Mouse (Mus musculus) forebrain, embryonic 10.5 days (tissue): ENCODE measurements around the gene Slc5a3. TPM values are rescaled to one million over a fixed set of nuclear protein-coding genes. Genes with fewer than 3 reads are reported as not detected.

Experiments used
- DNase-seq: peaks from one replicate; pipeline ENCODE4 v3.0.0-alpha.2; 2017; ENCODE audit warnings: low spot score; ENCODE audit errors: extremely low spot score
- H3K27ac ChIP-seq: fragments of 300-500 bp; sonication (generic); 2 replicates; pipeline ENCODE4 v1.5.1; 2016; ENCODE audit warnings: mild to moderate bottlenecking
- H3K27me3 ChIP-seq: fragments of 300-500 bp; sonication (generic); 2 replicates; pipeline ENCODE4 v1.6.1; 2016; ENCODE audit warnings: mild to moderate bottlenecking; ENCODE audit not compliant: poor library complexity, severe bottlenecking
- H3K36me3 ChIP-seq: fragments of 300-500 bp; sonication (generic); replicated peaks from 2 replicates; pipeline ENCODE4 v1.6.1; 2016; ENCODE audit warnings: mild to moderate bottlenecking, moderate library complexity
- H3K4me1 ChIP-seq: fragments of 300-500 bp; sonication (generic); 2 replicates; pipeline ENCODE4 v1.6.1; 2016
- H3K4me3 ChIP-seq: fragments of 300-500 bp; sonication (generic); 2 replicates; pipeline ENCODE4 v1.5.1; 2016; ENCODE audit warnings: mild to moderate bottlenecking, moderate library complexity
- H3K9me3 ChIP-seq: fragments of 300-500 bp; sonication (generic); 2 replicates; pipeline ENCODE4 v1.6.1; 2016; ENCODE audit warnings: mild to moderate bottlenecking, moderate library complexity
- WGBS: fragments of 180-500 bp; shearing (Covaris S2); methylation state at CpG from one replicate; pipeline ENCODE4 v1.1.7; 2016; 5-methylcytosine and 5-hydroxymethylcytosine counted together
- polyA plus RNA-seq: library from polyadenylated mRNA; unstranded; fragments of >200 nt; fragmentation: Nextera tagmentation; extraction: Ambion mirVana; gene quantifications from 2 replicates; pipeline ENCODE4 v1.2.1, GENCODE M21; 2016

Slc5a3 gene
- polyA plus RNA-seq, 1 experiment from 2014 or later, result 10.8 TPM

DNA sequence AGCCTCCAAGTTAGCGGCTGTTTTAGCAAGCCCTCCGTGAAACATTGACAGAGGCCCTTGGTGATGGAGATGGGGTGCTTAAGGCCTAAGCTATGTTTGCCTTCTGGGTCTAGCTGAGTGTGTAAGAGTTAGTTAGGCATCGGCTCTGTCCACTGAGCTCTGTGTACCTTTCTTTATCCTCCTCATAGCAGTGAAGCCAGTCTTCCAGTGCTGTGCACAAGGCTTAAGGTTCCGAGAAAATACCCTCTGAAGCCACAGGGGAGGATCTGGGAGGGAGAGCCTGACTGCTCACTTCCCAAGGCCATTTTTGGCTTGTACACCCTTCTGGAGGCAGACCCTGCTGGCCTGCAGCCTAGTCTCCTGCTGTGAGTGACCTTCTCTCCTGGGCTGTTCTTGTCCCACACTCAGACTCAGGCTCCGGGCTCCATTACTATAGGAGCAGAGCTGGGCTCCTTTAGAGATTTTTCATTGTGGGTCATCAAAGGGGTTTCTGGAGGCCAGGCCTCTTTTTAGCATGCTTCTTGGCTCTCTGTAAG, 56.7 kb downstream of the Slc5a3 start:
- H3K36me3 ChIP-seq, result peaks cover 24% of the 10 kb centered on the region
- H3K9me3 ChIP-seq, result no peaks in the 10 kb centered on the region
- H3K4me3 ChIP-seq, result no peak overlapping the region
- WGBS, result 81% methylated on average over 5 of the region's 5 CpGs
- DNase-seq, result no peak
- no peaks in the 10 kb centered on the region for H3K27me3 ChIP-seq
- H3K27ac ChIP-seq, result 0 out of 2 replicates have a peak overlapping the region, but pooled peaks have one; percentile 40
- peaks cover 38% of the 10 kb centered on the region for H3K4me1 ChIP-seq

GRCm38 (mm10) chr16:92115611-92116421, 57.7 kb downstream of the Slc5a3 start:
- H3K27me3 ChIP-seq, result no peaks in the 10 kb centered on the region

GRCm38 (mm10) chr16:92117337-92118209, 59.5 kb downstream of the Slc5a3 start:
- 81% methylated on average over 9 of the region's 9 CpGs for WGBS
- Histone ChIP-seq H3K4me1 (peaks cover 45% of the 10 kb centered on the region), H3K4me3 (no peak overlapping the region), H3K27ac (0 out of 2 replicates have a peak overlapping the region, but pooled peaks have one; percentile 15), H3K9me3 (no peaks in the 10 kb centered on the region), H3K36me3 (peaks cover 13% of the 10 kb centered on the region), H3K27me3 (no peaks in the 10 kb centered on the region)
- DNase-seq, result no peak

More at GRCm38 (mm10) chr16:92115611-92116421, 57.7 kb downstream of the Slc5a3 start:
- DNase-seq, result no peak
- peaks cover 24% of the 10 kb centered on the region for H3K36me3 ChIP-seq
- peak overlapping the region; percentile 49 for H3K27ac ChIP-seq
- no peaks in the 10 kb centered on the region for H3K9me3 ChIP-seq
- WGBS, result 39% methylated on average over 20 of the region's 20 CpGs
- H3K4me1 ChIP-seq, result peaks cover 38% of the 10 kb centered on the region
- 0 out of 2 replicates have a peak overlapping the region, but pooled peaks have one; percentile 8 for H3K4me3 ChIP-seq

- Histone ChIP-seq H3K9me3 (peaks cover under 1% of the 10 kb centered on the region; the same call in 1 of the 2 replicates), H3K27me3 (no peaks in the 10 kb centered on the region), H3K36me3 (no peaks in the 10 kb centered on the region), H3K4me3 (no peak overlapping the region), H3K4me1 (peaks cover 45% of the 10 kb centered on the region), H3K27ac (no peak overlapping the region)
- no peak for DNase-seq
- WGBS, result 75% methylated on average over 13 of the region's 13 CpGs
Measured at GRCm38 (mm10) chr16:92119013-92119515, 60.9 kb downstream of the Slc5a3 start.

DNA sequence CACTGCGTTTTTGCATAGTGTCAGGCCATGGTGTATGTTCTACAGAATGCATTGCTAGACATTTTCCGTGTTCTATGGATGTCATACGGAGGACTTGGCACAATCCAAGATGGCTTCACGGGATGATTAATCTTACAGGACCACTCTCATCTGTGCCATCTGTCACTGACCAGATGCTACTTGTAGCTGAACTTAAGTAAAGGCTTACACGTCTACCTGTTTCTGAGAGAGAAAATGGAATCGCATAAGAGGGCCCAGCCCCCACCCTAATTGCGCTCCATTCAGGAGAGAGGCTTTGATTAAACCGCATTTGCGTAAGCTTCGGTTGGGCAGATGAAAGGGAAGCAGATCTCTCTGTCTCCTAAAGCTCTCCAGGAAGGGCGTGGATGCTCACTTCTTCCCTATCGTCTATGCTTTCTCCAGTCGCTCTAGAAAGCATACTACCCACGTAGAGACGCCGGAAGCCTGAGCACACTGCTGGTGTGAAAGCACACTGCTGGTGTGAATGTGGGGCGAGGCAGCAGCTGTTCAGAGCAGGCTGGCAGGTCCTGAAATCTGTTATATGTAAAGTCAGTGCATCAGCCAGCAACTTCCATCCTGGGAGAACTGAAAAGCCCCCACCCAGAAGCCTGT, 62.9 kb downstream of the Slc5a3 start:
- Histone ChIP-seq H3K36me3 (no peaks in the 10 kb centered on the region; the same call in 1 of the 2 replicates), H3K27me3 (no peaks in the 10 kb centered on the region), H3K27ac (no peak overlapping the region), H3K4me1 (peaks cover 28% of the 10 kb centered on the region), H3K4me3 (no peak overlapping the region), H3K9me3 (peaks cover 13% of the 10 kb centered on the region)
- WGBS, result 71% methylated on average over 17 of the region's 17 CpGs
- no peak for DNase-seq

DNA sequence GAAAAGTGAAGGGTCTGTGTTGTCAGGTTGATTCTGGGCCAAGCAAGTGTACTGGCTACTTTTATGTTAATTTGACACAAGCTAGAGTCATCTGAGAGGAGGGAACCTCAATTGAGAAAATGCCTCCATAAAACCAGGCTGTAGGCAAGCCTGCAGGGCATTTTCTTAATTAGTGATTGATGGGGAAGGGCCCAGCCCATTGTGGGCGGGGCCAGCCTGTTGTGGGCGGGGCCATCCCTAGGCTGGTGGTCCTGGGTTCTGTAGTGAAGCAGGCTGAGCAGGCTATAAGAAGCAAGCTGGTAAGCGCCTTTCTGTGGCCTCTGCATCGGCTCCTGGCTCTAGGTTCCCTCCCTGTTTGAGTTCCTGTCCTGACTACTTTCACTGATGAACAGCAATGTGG, 69.1 kb downstream of the Slc5a3 start:
- no peak overlapping the region for H3K4me3 ChIP-seq
- H3K27me3 ChIP-seq, result 0 out of 2 replicates have a peak, but pooled peaks cover 5% of the 10 kb centered on the region
- peaks cover 13% of the 10 kb centered on the region for H3K9me3 ChIP-seq
- H3K27ac ChIP-seq, result no peak overlapping the region
- no peaks in the 10 kb centered on the region; the same call in 1 of the 2 replicates for H3K36me3 ChIP-seq
- H3K4me1 ChIP-seq, result peaks cover 3% of the 10 kb centered on the region; the same call in 1 of the 2 replicates
- no peak for DNase-seq
- WGBS, result 54% methylated on average over 4 of the region's 4 CpGs

GRCm38 (mm10) chr16:92127666-92128065, 69.5 kb downstream of the Slc5a3 start:
- no peak for DNase-seq
- no peak overlapping the region for H3K4me3 ChIP-seq
- H3K27me3 ChIP-seq, result 0 out of 2 replicates have a peak, but pooled peaks cover 5% of the 10 kb centered on the region
- WGBS, result 91% methylated on average over 5 of the region's 5 CpGs
- H3K36me3 ChIP-seq, result no peaks in the 10 kb centered on the region; the same call in 1 of the 2 replicates
- H3K27ac ChIP-seq, result no peak overlapping the region
- H3K4me1 ChIP-seq, result peaks cover 3% of the 10 kb centered on the region; the same call in 1 of the 2 replicates
- peaks cover 13% of the 10 kb centered on the region for H3K9me3 ChIP-seq

DNA sequence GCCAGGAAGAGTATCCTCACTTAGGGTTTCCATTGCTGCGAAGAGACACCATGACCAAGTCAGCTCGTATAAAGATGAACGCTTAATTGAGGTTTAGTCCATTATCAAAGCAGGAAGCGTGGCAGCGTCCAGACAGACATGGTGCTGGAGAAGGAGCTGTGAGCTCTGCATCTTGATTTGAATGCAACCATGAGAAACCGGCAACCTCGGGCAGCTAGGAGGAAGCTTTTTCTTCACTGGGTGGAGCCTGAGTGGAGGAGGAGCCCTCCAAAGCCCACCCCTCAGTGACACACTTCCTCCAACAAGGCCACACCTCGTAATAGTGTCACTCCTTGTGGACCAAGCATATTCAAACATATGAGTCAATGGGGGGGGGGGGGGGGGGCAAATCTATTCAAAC, 71.7 kb downstream of the Slc5a3 start:
- Histone ChIP-seq H3K9me3 (peaks cover 5% of the 10 kb centered on the region; the same call in 1 of the 2 replicates), H3K36me3 (no peaks in the 10 kb centered on the region), H3K4me3 (no peak overlapping the region), H3K27ac (no peak overlapping the region), H3K4me1 (peaks cover 3% of the 10 kb centered on the region; the same call in 1 of the 2 replicates), H3K27me3 (0 out of 2 replicates have a peak, but pooled peaks cover 5% of the 10 kb centered on the region)
- 90% methylated on average over 8 of the region's 8 CpGs for WGBS
- no peak for DNase-seq

- Histone ChIP-seq H3K27ac (no peak overlapping the region), H3K4me1 (no peaks in the 10 kb centered on the region), H3K9me3 (peaks cover 2% of the 10 kb centered on the region; the same call in 1 of the 2 replicates), H3K4me3 (no peak overlapping the region), H3K27me3 (0 out of 2 replicates have a peak, but pooled peaks cover 6% of the 10 kb centered on the region), H3K36me3 (no peaks in the 10 kb centered on the region)
- WGBS, result 84% methylated on average over 4 of the region's 4 CpGs
- no peak for DNase-seq
Measured at GRCm38 (mm10) chr16:92132511-92132910, 74.4 kb downstream of the Slc5a3 start.

DNA sequence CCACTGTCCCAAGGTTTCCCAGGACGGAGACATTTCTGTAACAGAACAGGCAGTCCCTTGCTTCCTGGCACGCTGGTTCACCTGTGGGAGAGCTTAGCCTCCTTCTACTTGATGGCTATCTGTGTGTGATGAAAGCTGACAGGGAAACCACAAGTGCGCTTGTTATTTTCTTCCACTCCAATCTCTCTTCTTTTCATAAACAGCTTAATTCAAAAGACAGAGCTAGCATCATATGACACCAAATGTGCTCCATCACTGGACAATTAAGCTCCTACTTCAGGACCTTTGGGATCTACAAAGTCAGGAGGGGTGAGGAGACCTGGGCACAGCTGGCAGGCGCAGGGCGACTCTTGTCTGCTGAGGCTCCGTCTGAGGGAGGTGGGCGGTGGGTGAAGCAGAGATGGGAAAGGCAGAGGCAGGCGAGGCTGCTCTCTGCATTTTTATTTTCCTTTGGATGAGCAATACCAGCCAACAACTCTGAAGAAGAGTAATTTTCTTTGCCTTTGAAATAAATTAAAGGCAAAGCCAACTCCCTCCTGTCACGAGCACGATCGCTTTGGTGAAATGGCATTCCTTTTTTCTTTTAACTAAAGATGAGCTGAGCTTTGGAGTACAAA, 76.1 kb downstream of the Slc5a3 start:
- 91% methylated on average over 11 of the region's 11 CpGs for WGBS

GRCm38 (mm10) chr16:92136275-92136674, 78.2 kb downstream of the Slc5a3 start:
- Histone ChIP-seq H3K4me1 (peaks cover 30% of the 10 kb centered on the region), H3K36me3 (no peaks in the 10 kb centered on the region), H3K27ac (no peak overlapping the region), H3K9me3 (peaks cover 2% of the 10 kb centered on the region; the same call in 1 of the 2 replicates), H3K27me3 (peaks cover 22% of the 10 kb centered on the region; the same call in 1 of the 2 replicates), H3K4me3 (no peak overlapping the region)
- DNase-seq, result no peak
- WGBS, result 94% methylated on average over 15 of the region's 15 CpGs

More for the DNA sequence above, 76.1 kb downstream of the Slc5a3 start:
- H3K4me1 ChIP-seq, result peaks cover 10% of the 10 kb centered on the region
- H3K27me3 ChIP-seq, result peaks cover 17% of the 10 kb centered on the region; the same call in 1 of the 2 replicates
- peaks cover 2% of the 10 kb centered on the region; the same call in 1 of the 2 replicates for H3K9me3 ChIP-seq
- H3K4me3 ChIP-seq, result no peak overlapping the region
- no peak for DNase-seq
- no peaks in the 10 kb centered on the region for H3K36me3 ChIP-seq
- H3K27ac ChIP-seq, result no peak overlapping the region
